Mouse (Mus musculus) liver, embryonic 12.5 days (tissue): ENCODE data around the gene Fam160a1. TPM values are rescaled to one million over a fixed set of nuclear protein-coding genes. Genes with fewer than 3 reads are reported as not detected.

ENCODE experiments used
- ATAC-seq: fragments of 200-750 bp; cut with Nextera tagmentation; 2 replicates; pipeline ENCODE4 v1.8.0; 2017; ENCODE audit warnings: moderate number of reproducible peaks, mild to moderate bottlenecking, moderate library complexity
- H3K27ac ChIP-seq: fragments of 300-500 bp; sonication (generic); 2 replicates; pipeline ENCODE4 v1.5.1; 2016; ENCODE audit warnings: mild to moderate bottlenecking
- H3K27me3 ChIP-seq: fragments of 300-500 bp; sonication (generic); replicated peaks from 2 replicates; pipeline ENCODE4 v1.6.1; 2016; ENCODE audit warnings: mild to moderate bottlenecking, moderate library complexity
- H3K36me3 ChIP-seq: fragments of 300-500 bp; sonication (generic); 2 replicates; pipeline ENCODE4 v1.6.1; 2016; ENCODE audit warnings: mild to moderate bottlenecking, moderate library complexity
- H3K4me1 ChIP-seq: fragments of 300-500 bp; sonication (generic); 2 replicates; pipeline ENCODE4 v1.6.1; 2016
- H3K4me2 ChIP-seq: fragments of 300-500 bp; sonication (generic); 2 replicates; pipeline ENCODE4 v1.6.1; 2016; ENCODE audit warnings: mild to moderate bottlenecking, moderate library complexity
- H3K4me3 ChIP-seq: fragments of 300-500 bp; sonication (generic); 2 replicates; pipeline ENCODE4 v1.5.1; 2016; ENCODE audit warnings: mild to moderate bottlenecking, moderate library complexity
- H3K9ac ChIP-seq: fragments of 300-500 bp; sonication (generic); 2 replicates; pipeline ENCODE4 v1.6.1; 2016; ENCODE audit warnings: mild to moderate bottlenecking, moderate library complexity
- H3K9me3 ChIP-seq: fragments of 300-500 bp; sonication (generic); replicated peaks from 2 replicates; pipeline ENCODE4 v1.6.1; 2016; ENCODE audit warnings: mild to moderate bottlenecking, moderate library complexity
- WGBS: fragments of 180-500 bp; shearing (Covaris S2); methylation state at CpG from one replicate; pipeline ENCODE4 v1.1.7; 2016; ENCODE audit not compliant: insufficient replicate concordance; 5-methylcytosine and 5-hydroxymethylcytosine counted together
- polyA plus RNA-seq: library from polyadenylated mRNA; unstranded; fragments of >200 nt; fragmentation: Nextera tagmentation; extraction: Ambion mirVana; gene quantifications from 2 replicates; pipeline ENCODE4 v1.2.1, GENCODE M21; 2016

The Fam160a1 gene
- polyA plus RNA-seq, 1 experiment from 2014 or later: 0.44 TPM

- ATAC-seq: no peak
- Histone ChIP-seq H3K27ac (no peak overlapping the region), H3K36me3 (no peaks in the 10 kb centered on the region), H3K4me2 (no peak overlapping the region), H3K4me1 (no peaks in the 10 kb centered on the region), H3K9ac (no peak overlapping the region), H3K9me3 (no peaks in the 10 kb centered on the region), H3K27me3 (peaks cover 7% of the 10 kb centered on the region; the same call in 1 of the 2 replicates), H3K4me3 (no peak overlapping the region)
- 67% methylated on average over 12 of the region's 12 CpGs for WGBS
These were observed 150.4 kb downstream of the Fam160a1 start for GRCm38 (mm10) chr3:85666736-85667135.

GRCm38 (mm10) chr3:85666166-85666565 lies 150.9 kb downstream of the Fam160a1 start:
- no peak for ATAC-seq
- Histone ChIP-seq H3K36me3 (no peaks in the 10 kb centered on the region), H3K4me3 (no peak overlapping the region), H3K4me1 (no peaks in the 10 kb centered on the region), H3K4me2 (no peak overlapping the region), H3K9me3 (no peaks in the 10 kb centered on the region), H3K27me3 (peaks cover 7% of the 10 kb centered on the region; the same call in 1 of the 2 replicates), H3K9ac (no peak overlapping the region), H3K27ac (no peak overlapping the region)
- 53% methylated on average over 3 of the region's 3 CpGs for WGBS

- Histone ChIP-seq H3K36me3 (no peaks in the 10 kb centered on the region), H3K9ac (no peak overlapping the region), H3K9me3 (no peaks in the 10 kb centered on the region), H3K4me1 (no peaks in the 10 kb centered on the region), H3K27me3 (peaks cover 7% of the 10 kb centered on the region; the same call in 1 of the 2 replicates), H3K4me3 (no peak overlapping the region), H3K4me2 (no peak overlapping the region), H3K27ac (no peak overlapping the region)
- WGBS: 71% methylated on average over 10 of the region's 10 CpGs
- ATAC-seq: no peak
These were observed 152.4 kb downstream of the Fam160a1 start for GRCm38 (mm10) chr3:85664591-85665171.

GRCm38 (mm10) chr3:85663826-85664225 lies 153.3 kb downstream of the Fam160a1 start:
- Histone ChIP-seq H3K4me2 (no peak overlapping the region), H3K27me3 (peaks cover 7% of the 10 kb centered on the region; the same call in 1 of the 2 replicates), H3K4me3 (no peak overlapping the region), H3K9ac (no peak overlapping the region), H3K9me3 (no peaks in the 10 kb centered on the region), H3K4me1 (no peaks in the 10 kb centered on the region), H3K27ac (no peak overlapping the region), H3K36me3 (no peaks in the 10 kb centered on the region)
- no peak for ATAC-seq
- 70% methylated on average over 5 of the region's 5 CpGs for WGBS

- Histone ChIP-seq H3K4me1 (no peaks in the 10 kb centered on the region), H3K4me2 (no peak overlapping the region), H3K27ac (no peak overlapping the region), H3K4me3 (no peak overlapping the region), H3K27me3 (peaks cover 7% of the 10 kb centered on the region; the same call in 1 of the 2 replicates), H3K9me3 (no peaks in the 10 kb centered on the region), H3K36me3 (no peaks in the 10 kb centered on the region), H3K9ac (no peak overlapping the region)
- no peak for ATAC-seq
- WGBS: 64% methylated on average over 10 of the region's 10 CpGs
These were observed 154.9 kb downstream of the Fam160a1 start for GRCm38 (mm10) chr3:85661926-85662813.

GRCm38 (mm10) chr3:85659681-85660080 lies 157.4 kb downstream of the Fam160a1 start:
- Histone ChIP-seq H3K36me3 (no peaks in the 10 kb centered on the region; the same call in 1 of the 2 replicates), H3K9me3 (no peaks in the 10 kb centered on the region), H3K9ac (no peak overlapping the region), H3K27ac (no peak overlapping the region), H3K4me3 (no peak overlapping the region), H3K4me1 (no peaks in the 10 kb centered on the region), H3K4me2 (no peak overlapping the region), H3K27me3 (peaks cover 7% of the 10 kb centered on the region; the same call in 1 of the 2 replicates)
- 80% methylated on average over 7 of the region's 7 CpGs for WGBS
- ATAC-seq: no peak

GRCm38 (mm10) chr3:85655538-85655937 lies 161.6 kb downstream of the Fam160a1 start:
- no peak overlapping the region for H3K27ac ChIP-seq
- WGBS: 82% methylated on average over 3 of the region's 3 CpGs
- H3K36me3 ChIP-seq: peaks cover 9% of the 10 kb centered on the region
- no peaks in the 10 kb centered on the region for H3K9me3 ChIP-seq
- no peak overlapping the region for H3K9ac ChIP-seq
- H3K4me3 ChIP-seq: no peak overlapping the region
- no peak for ATAC-seq
- peaks cover 9% of the 10 kb centered on the region for H3K4me1 ChIP-seq
- no peaks in the 10 kb centered on the region for H3K27me3 ChIP-seq
- H3K4me2 ChIP-seq: no peak overlapping the region

- H3K9me3 ChIP-seq: no peaks in the 10 kb centered on the region
- H3K27ac ChIP-seq: no peak overlapping the region
- peaks cover 18% of the 10 kb centered on the region for H3K36me3 ChIP-seq
- ATAC-seq: peak; percentile 54; the same call in 1 of the 2 replicates
- no peak overlapping the region for H3K4me3 ChIP-seq
- H3K4me1 ChIP-seq: peaks cover 14% of the 10 kb centered on the region
- H3K9ac ChIP-seq: no peak overlapping the region
- WGBS: 26% methylated on average over 4 of the region's 4 CpGs
- no peaks in the 10 kb centered on the region for H3K27me3 ChIP-seq
- H3K4me2 ChIP-seq: no peak overlapping the region
These were observed 164.1 kb downstream of the Fam160a1 start for GRCm38 (mm10) chr3:85652727-85653665.

GRCm38 (mm10) chr3:85649176-85649575 lies 167.9 kb downstream of the Fam160a1 start:
- peaks cover 13% of the 10 kb centered on the region for H3K36me3 ChIP-seq
- H3K4me2 ChIP-seq: no peak overlapping the region
- no peak for ATAC-seq
- H3K27me3 ChIP-seq: no peaks in the 10 kb centered on the region
- H3K9me3 ChIP-seq: no peaks in the 10 kb centered on the region
- WGBS: 82% methylated on average over 4 of the region's 4 CpGs
- H3K4me3 ChIP-seq: no peak overlapping the region
- H3K4me1 ChIP-seq: peaks cover 17% of the 10 kb centered on the region
- no peak overlapping the region for H3K9ac ChIP-seq
- H3K27ac ChIP-seq: no peak overlapping the region

- no peak overlapping the region for H3K9ac ChIP-seq
- ATAC-seq: no peak
These were observed 171.5 kb downstream of the Fam160a1 start for GRCm38 (mm10) chr3:85645517-85646004.

GRCm38 (mm10) chr3:85644814-85645213 lies 172.3 kb downstream of the Fam160a1 start:
- 86% methylated on average over 3 of the region's 3 CpGs for WGBS
- Histone ChIP-seq H3K27me3 (no peaks in the 10 kb centered on the region), H3K9ac (no peak overlapping the region), H3K27ac (no peak overlapping the region), H3K4me1 (peaks cover 8% of the 10 kb centered on the region; the same call in 1 of the 2 replicates), H3K4me3 (no peak overlapping the region), H3K9me3 (no peaks in the 10 kb centered on the region), H3K4me2 (no peak overlapping the region), H3K36me3 (peaks cover 9% of the 10 kb centered on the region; the same call in 1 of the 2 replicates)
- ATAC-seq: no peak

More at GRCm38 (mm10) chr3:85645517-85646004, 171.5 kb downstream of the Fam160a1 start:
- Histone ChIP-seq H3K27me3 (no peaks in the 10 kb centered on the region), H3K4me3 (no peak overlapping the region), H3K9me3 (no peaks in the 10 kb centered on the region), H3K36me3 (peaks cover 9% of the 10 kb centered on the region; the same call in 1 of the 2 replicates), H3K4me1 (peaks cover 8% of the 10 kb centered on the region; the same call in 1 of the 2 replicates), H3K4me2 (no peak overlapping the region), H3K27ac (no peak overlapping the region)
- WGBS: 80% methylated on average over 7 of the region's 7 CpGs
